Mouse (Mus musculus): ENCODE results near the gene Hnrnpu.

GRCm38 (mm10) chr1:178313039-178313597, 24.5 kb downstream of the Hnrnpu start:
- TF ChIP-seq POLR2A (IDR thresholded peaks at IDR 0.05; ENCODE audit: low read depth, low read length) (no peak), CTCF (conservative IDR thresholded peaks at IDR 0.05; ENCODE audit: insufficient read depth, insufficient read length, low read depth, low read length) (no peak)
